Mouse (Mus musculus) CH12.LX (cell line): Measurements from ENCODE around the gene Git2. TPM values are rescaled to one million over a fixed set of nuclear protein-coding genes. Genes with fewer than 3 reads are reported as not detected.

ENCODE experiments used
- DNase-seq: peaks from one replicate; pipeline ENCODE4 v3.0.0-alpha.2; 2013; ENCODE audit errors: extremely low read depth
- H3K27ac ChIP-seq: 2 replicates; pipeline ENCODE4 v1.5.1; 2012; ENCODE audit warnings: low read depth, mild to moderate bottlenecking, control low read depth, moderate library complexity; ENCODE audit not compliant: insufficient read depth
- H3K27me3 ChIP-seq: replicated peaks from 2 replicates; pipeline ENCODE3; 2012; ENCODE audit warnings: inconsistent platforms
- H3K36me3 ChIP-seq, 2 experiments: replicated peaks in 1 of 2; 2 replicates each; pipeline versions ENCODE3 to v1.6.1; 2012; ENCODE audit warnings: inconsistent platforms in 1 of 2, low read length in 1 of 2, mild to moderate bottlenecking in 1 of 2, mixed read lengths in 1 of 2, moderate library complexity in 1 of 2; ENCODE audit not compliant: control insufficient read depth in 1 of 2, insufficient read depth in 1 of 2
- H3K4me1 ChIP-seq, 2 experiments: 2 replicates each; pipeline ENCODE4 v1.6.1; 2012; ENCODE audit warnings: inconsistent platforms in 1 of 2, moderate library complexity in 1 of 2; ENCODE audit not compliant: insufficient read depth in 2 of 2, control insufficient read depth in 1 of 2
- H3K4me2 ChIP-seq: 2 replicates; pipeline ENCODE4 v1.6.1; 2012; ENCODE audit warnings: low read depth, mild to moderate bottlenecking, control low read depth; ENCODE audit not compliant: poor library complexity, insufficient read depth, severe bottlenecking
- H3K4me3 ChIP-seq, 3 experiments: fragments of 150-350 bp in 1 of 3; sonication (generic) in 1 of 3; replicated peaks in 1 of 3; 2 replicates each; pipeline versions ENCODE3 to v1.5.1; 2011 to 2012; ENCODE audit warnings: low read depth in 2 of 3, low read length in 2 of 3, mild to moderate bottlenecking in 2 of 3, moderate library complexity in 2 of 3, control low read depth in 1 of 3, improper control_type of control experiment in 1 of 3, inconsistent platforms in 1 of 3, mixed read lengths in 1 of 3; ENCODE audit not compliant: poor library complexity in 1 of 3
- H3K79me2 ChIP-seq: replicated peaks from 2 replicates; pipeline ENCODE4 v1.6.1; 2012; ENCODE audit warnings: mild to moderate bottlenecking, moderate library complexity; ENCODE audit not compliant: control insufficient read depth, poor library complexity, insufficient read depth, severe bottlenecking; ENCODE audit errors: extremely low read depth
- H3K9ac ChIP-seq: 2 replicates; pipeline ENCODE4 v1.6.1; 2012; ENCODE audit warnings: low read depth, mild to moderate bottlenecking, control low read depth, moderate library complexity; ENCODE audit not compliant: insufficient read depth
- H3K9me3 ChIP-seq: replicated peaks from 2 replicates; pipeline ENCODE3; 2012; ENCODE audit warnings: low read length, inconsistent platforms, mixed read lengths
- BHLHE40 ChIP-seq: IDR thresholded peaks from 2 replicates; pipeline ENCODE4 v1.6.1; 2011; ENCODE audit warnings: mild to moderate bottlenecking, low read depth, low read length, improper control_type of control experiment
- CHD1 ChIP-seq: IDR thresholded peaks from 2 replicates; pipeline ENCODE4 v1.6.1; 2012; ENCODE audit warnings: low read depth, low read length, improper control_type of control experiment, inconsistent platforms
- E2F4 ChIP-seq: IDR thresholded peaks from 2 replicates; pipeline ENCODE4 v1.6.1; 2011; ENCODE audit warnings: low read depth, low read length, improper control_type of control experiment; ENCODE audit not compliant: insufficient replicate concordance
- ELF1 ChIP-seq: IDR thresholded peaks from 2 replicates; pipeline ENCODE4 v1.6.1; 2014; ENCODE audit warnings: low read depth, mild to moderate bottlenecking, inconsistent platforms, low read length, improper control_type of control experiment
- ETS1 ChIP-seq: conservative IDR thresholded peaks from 2 replicates; pipeline ENCODE4 v1.6.1; 2012; ENCODE audit warnings: low read depth, mild to moderate bottlenecking, inconsistent platforms, low read length, improper control_type of control experiment, moderate library complexity
- HCFC1 ChIP-seq: IDR thresholded peaks from 2 replicates; pipeline ENCODE4 v1.6.1; 2012; ENCODE audit warnings: low read depth, mild to moderate bottlenecking, inconsistent platforms, low read length, improper control_type of control experiment
- IRF4 ChIP-seq: IDR thresholded peaks from 2 replicates; pipeline ENCODE4 v1.6.1; 2014; ENCODE audit warnings: low read depth, mild to moderate bottlenecking, inconsistent platforms, low read length, improper control_type of control experiment
- JUN ChIP-seq: IDR thresholded peaks from 2 replicates; pipeline ENCODE4 v1.6.1; 2011; ENCODE audit warnings: low read depth, mild to moderate bottlenecking, low read length, improper control_type of control experiment, moderate library complexity; ENCODE audit not compliant: insufficient read depth
- JUND ChIP-seq: conservative IDR thresholded peaks from 2 replicates; pipeline ENCODE4 v1.6.1; 2011; ENCODE audit warnings: low read depth, low read length, improper control_type of control experiment
- KAT2A ChIP-seq: IDR thresholded peaks from 2 replicates; pipeline ENCODE4 v1.6.1; 2012; ENCODE audit warnings: low read length, improper control_type of control experiment, inconsistent platforms; ENCODE audit not compliant: insufficient replicate concordance
- MAFK ChIP-seq: IDR thresholded peaks from 2 replicates; pipeline ENCODE4 v1.6.1; 2011; ENCODE audit warnings: low read length, improper control_type of control experiment; ENCODE audit not compliant: insufficient replicate concordance
- MAX ChIP-seq: IDR thresholded peaks from 2 replicates; pipeline ENCODE4 v1.6.1; 2011; ENCODE audit warnings: low read length, improper control_type of control experiment
- MEF2A ChIP-seq: IDR thresholded peaks from 2 replicates; pipeline ENCODE4 v1.6.1; 2014; ENCODE audit warnings: low read depth, mild to moderate bottlenecking, inconsistent platforms, low read length, improper control_type of control experiment, borderline replicate concordance
- MXI1 ChIP-seq: IDR thresholded peaks from 2 replicates; pipeline ENCODE4 v1.6.1; 2011; ENCODE audit warnings: mild to moderate bottlenecking, low read depth, low read length, improper control_type of control experiment
- MYC ChIP-seq: IDR thresholded peaks from 2 replicates; pipeline ENCODE4 v1.6.1; 2011; ENCODE audit warnings: low read depth, mild to moderate bottlenecking, improper control_type of control experiment, low read length
- NELFE ChIP-seq: IDR thresholded peaks from 2 replicates; pipeline ENCODE4 v1.6.1; 2011; ENCODE audit warnings: low read depth, low read length, improper control_type of control experiment
- PAX5 ChIP-seq: IDR thresholded peaks from 2 replicates; pipeline ENCODE4 v1.6.1; 2012; ENCODE audit warnings: low read length, inconsistent platforms, mixed read lengths
- POLR2A ChIP-seq: IDR thresholded peaks from 2 replicates; pipeline ENCODE4 v1.6.1; 2011; ENCODE audit warnings: low read depth, mild to moderate bottlenecking, improper control_type of control experiment, low read length
- RCOR1 ChIP-seq: conservative IDR thresholded peaks from 2 replicates; pipeline ENCODE4 v1.6.1; 2012; ENCODE audit warnings: low read depth, mild to moderate bottlenecking, inconsistent platforms, low read length, improper control_type of control experiment
- SIN3A ChIP-seq: IDR thresholded peaks from 2 replicates; pipeline ENCODE4 v1.6.1; 2012; ENCODE audit warnings: low read length, improper control_type of control experiment, inconsistent platforms
- SMC3 ChIP-seq: IDR thresholded peaks from 2 replicates; pipeline ENCODE4 v1.6.1; 2011; ENCODE audit warnings: low read depth, low read length, improper control_type of control experiment
- TBP ChIP-seq: conservative IDR thresholded peaks from 2 replicates; pipeline ENCODE4 v1.6.1; 2011; ENCODE audit warnings: low read depth, low read length, improper control_type of control experiment
- TCF12 ChIP-seq: IDR thresholded peaks from 2 replicates; pipeline ENCODE4 v1.6.1; 2014; ENCODE audit warnings: low read depth, mild to moderate bottlenecking, inconsistent platforms, low read length, improper control_type of control experiment
- UBTF ChIP-seq: IDR thresholded peaks from 2 replicates; pipeline ENCODE4 v1.6.1; 2012; ENCODE audit warnings: low read depth, mild to moderate bottlenecking, inconsistent platforms, low read length, improper control_type of control experiment, moderate library complexity
- USF1 ChIP-seq: IDR thresholded peaks from 2 replicates; pipeline ENCODE4 v1.6.1; 2014; ENCODE audit warnings: low read depth, mild to moderate bottlenecking, inconsistent platforms, low read length, improper control_type of control experiment
- USF2 ChIP-seq: conservative IDR thresholded peaks from 2 replicates; pipeline ENCODE4 v1.6.1; 2011; ENCODE audit warnings: low read depth, low read length, improper control_type of control experiment
- ZC3H11A ChIP-seq: IDR thresholded peaks from 2 replicates; pipeline ENCODE4 v1.6.1; 2012; ENCODE audit warnings: low read depth, mild to moderate bottlenecking, inconsistent platforms, low read length, improper control_type of control experiment
- ZKSCAN1 ChIP-seq: IDR thresholded peaks from 2 replicates; pipeline ENCODE4 v1.6.1; 2012; ENCODE audit warnings: low read depth, inconsistent platforms, low read length, improper control_type of control experiment, borderline replicate concordance
- ZNF384 ChIP-seq: IDR thresholded peaks from 2 replicates; pipeline ENCODE4 v1.6.1; 2012; ENCODE audit warnings: low read depth, low read length, improper control_type of control experiment, inconsistent platforms
- dilution Hi-C: fragments of 300-500 bp; cut with MboI; formaldehyde crosslinking; loops from 2 replicates; pipeline ENCODE4 v1.14.3; 2020; ENCODE audit warnings: low sequenced_read_pairs; ENCODE audit not compliant: extremely low pct_unique_long_range_greater_than_20kb, extremely low pct_ligation_motif_present
- in situ Hi-C: fragments of 300-500 bp; cut with MboI; formaldehyde crosslinking; loops from 3 replicates; pipeline ENCODE4 v1.14.3; 2019; ENCODE audit warnings: low sequenced_read_pairs, low pct_ligation_motif_present, low pct_unique_long_range_greater_than_20kb, mixed read lengths
- polyA plus RNA-seq: library from polyadenylated mRNA; unstranded; fragments of >175 nt; gene quantifications from 2 replicates; pipeline ENCODE4 v1.2.1, GENCODE M21; 2012; ENCODE audit warnings: low read depth; ENCODE audit not compliant: insufficient read length
- total RNA-seq, 2 experiments: library from RNA; depleted of rRNA; stranded (reverse); fragments of 300-350 nt in 1 of 2; fragments of >200 nt in 1 of 2; gene quantifications; 2 replicates each; pipeline ENCODE4 v1.2.3; 2012 to 2014

Git2 gene
- total and polyA plus RNA-seq, 3 experiments, result 12.3 to 29.4 (median 22.1) TPM

- H3K27ac ChIP-seq, result no peak overlapping the region
- TF ChIP-seq TCF12 (no peak), ZC3H11A (no peak), RCOR1 (no peak), BHLHE40 (no peak)
- dilution Hi-C loops (no loop called here), in situ Hi-C loops (loop anchor here (25.0 kb wide), 1 partner anchor 204 kb away; the partner anchor contains the start of gene Oasl1)
- no peaks in the 10 kb centered on the region for H3K79me2 ChIP-seq
- peaks cover 34 to 46% of the 10 kb centered on the region in 2 experiments for H3K36me3 ChIP-seq
- peak overlapping the region; percentile 86 for H3K4me2 ChIP-seq
- no peaks in the 10 kb centered on the region for H3K27me3 ChIP-seq
- H3K9me3 ChIP-seq, result no peaks in the 10 kb centered on the region
- H3K4me3 ChIP-seq, result peak overlapping the region in 2 of 3 experiments; percentile 88 to 96
- no peak for DNase-seq
- H3K9ac ChIP-seq, result peak overlapping the region; percentile 69
- H3K4me1 ChIP-seq, result peaks cover 4 to 11% of the 10 kb centered on the region in 2 experiments
Observed at GRCm38 (mm10) chr5:114708491-114708890, 66.8 kb downstream of the Git2 start.

GRCm38 (mm10) chr5:114707265-114708068, 67.8 kb downstream of the Git2 start, which contains the start of gene Tchp:
Tchp (plus strand) TSS chr5:114707760.
- Histone ChIP-seq H3K9me3 (no peaks in the 10 kb centered on the region), H3K4me3 (peak within 1 kb of the TSS; percentile 65 to 96 (median 88)), H3K4me1 (peaks cover 4 to 11% of the 10 kb centered on the region in 2 experiments), H3K9ac (peak within 1 kb of the TSS; percentile 69), H3K27me3 (no peaks in the 10 kb centered on the region), H3K36me3 (peaks cover 25 to 37% of the 10 kb centered on the region in 2 experiments), H3K27ac (no peak within 1 kb of the TSS), H3K4me2 (peak within 1 kb of the TSS; percentile 86), H3K79me2 (no peaks in the 10 kb centered on the region)
- in situ Hi-C loops (loop anchor here (25.0 kb wide), 1 partner anchor 205 kb away; the partner anchor contains the start of gene Oasl1), dilution Hi-C loops (no loop called here)
- DNase-seq, result peak; percentile 93
- TF ChIP-seq JUND (no peak), SMC3 (peak; percentile 71), ZNF384 (no peak), TCF12 (peak; percentile 74), TBP (no peak; the same call in 1 of the 2 replicates), ZC3H11A (no peak), ZKSCAN1 (no peak), HCFC1 (peak; percentile 83), USF1 (no peak), ELF1 (peak; percentile 88), SIN3A (peak; percentile 94), KAT2A (0 out of 2 replicates have a peak, but pooled peaks have one; percentile 55), BHLHE40 (0 out of 2 replicates have a peak, but pooled peaks have one; percentile 32), MXI1 (peak; percentile 90), MEF2A (peak; percentile 58; the same call in 1 of the 2 replicates), NELFE (peak; percentile 63; the same call in 1 of the 2 replicates), JUN (no peak), MYC (peak; percentile 52; the same call in 1 of the 2 replicates), PAX5 (no peak), USF2 (no peak), CHD1 (no peak), MAFK (no peak), MAX (peak; percentile 45; the same call in 1 of the 2 replicates), POLR2A (peak; percentile 69; the same call in 1 of the 2 replicates), UBTF (no peak), E2F4 (no peak), IRF4 (peak; percentile 37; the same call in 1 of the 2 replicates), RCOR1 (no peak), ETS1 (no peak)
